Mouse (Mus musculus) heart, postnatal 14 days (tissue): ENCODE measurements at regions not wholly inside any gene's neighbourhood (a gene's known extent, or its start where the extent isn't known, plus 50 kb on each side); places are given as distances from the start of the nearest gene placed in this dataset.

Experiments used
- DNase-seq, 2 experiments: peaks; one replicate each; pipeline ENCODE4 v3.0.0; 2021 to 2022
- intact Hi-C: fragments of 180-260 bp; cut with DNase I; formaldehyde crosslinking; loops from one replicate; pipeline ENCODE4 v1.15.1; 2025
- microRNA-seq, 2 experiments: library from miRNA; unstranded; fragments of <30 nt; microRNA quantifications; one replicate each; pipeline ENCODE4 v1.2.0; 2021 to 2022

DNA sequence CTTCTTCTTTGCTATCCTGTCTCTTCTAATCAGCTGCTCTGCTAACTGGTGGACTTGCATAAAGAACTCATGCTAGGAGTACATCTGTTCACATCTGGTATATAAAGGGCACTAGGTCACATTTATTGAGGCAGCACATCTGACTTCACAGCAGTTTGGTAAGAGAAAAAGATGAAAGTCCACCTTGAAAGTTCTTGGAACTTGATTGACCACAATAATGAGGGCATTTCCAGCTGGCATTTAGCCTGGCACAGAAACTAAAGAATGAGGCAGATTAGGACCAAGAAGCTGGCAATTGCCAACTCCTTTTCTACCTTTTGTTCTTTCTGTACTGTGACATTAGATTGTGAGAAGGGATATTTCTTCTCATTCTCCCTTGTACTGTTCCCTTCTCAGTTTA, 799.3 kb downstream of the Tlr4 start:
- intact Hi-C loops, result no loop called here
- DNase-seq, result no peak

DNA sequence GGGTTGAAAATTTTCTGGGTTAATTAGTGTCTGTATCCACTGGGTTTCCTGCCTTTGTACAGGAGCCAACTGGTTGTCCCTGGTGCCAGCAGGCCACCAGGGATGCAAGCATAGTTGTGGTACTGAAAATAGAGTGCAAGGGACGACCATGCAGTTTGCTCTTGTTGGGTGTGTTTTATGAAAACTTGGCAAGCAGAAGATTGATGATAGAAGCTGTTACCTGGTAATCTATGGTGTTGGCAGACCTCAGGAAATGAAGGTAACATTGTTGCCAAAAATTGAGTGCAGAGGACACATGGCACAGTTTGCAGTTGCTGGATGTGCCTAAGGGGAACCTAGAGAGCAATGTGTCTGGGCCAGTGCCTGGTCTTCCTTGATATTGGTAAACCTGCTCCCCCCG, 818.7 kb downstream of the Tlr4 start:
- intact Hi-C loops, result no loop called here

DNA sequence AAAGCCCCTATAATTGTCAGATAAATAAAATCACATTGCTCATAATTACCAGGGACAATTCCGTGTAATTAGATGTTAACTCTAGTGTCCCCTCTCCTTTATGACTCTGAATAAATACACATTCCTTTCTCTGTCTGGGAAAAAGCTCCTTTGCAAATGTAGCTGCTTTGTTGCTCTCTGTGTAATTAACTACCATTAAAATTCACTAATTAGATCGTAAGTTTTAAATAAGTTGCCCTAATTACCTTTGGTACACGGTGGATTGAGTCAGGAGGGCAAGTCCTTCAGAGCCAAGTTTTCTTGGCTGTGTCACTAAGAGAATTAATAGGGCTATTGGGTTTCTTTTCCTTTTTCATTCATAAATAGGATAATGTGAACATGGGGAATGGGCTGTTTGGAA, 834.7 kb downstream of the Tlr4 start:
- no peak for DNase-seq
- intact Hi-C loops, result no loop called here

More for the DNA sequence above, 818.7 kb downstream of the Tlr4 start:
- no peak for DNase-seq

DNA sequence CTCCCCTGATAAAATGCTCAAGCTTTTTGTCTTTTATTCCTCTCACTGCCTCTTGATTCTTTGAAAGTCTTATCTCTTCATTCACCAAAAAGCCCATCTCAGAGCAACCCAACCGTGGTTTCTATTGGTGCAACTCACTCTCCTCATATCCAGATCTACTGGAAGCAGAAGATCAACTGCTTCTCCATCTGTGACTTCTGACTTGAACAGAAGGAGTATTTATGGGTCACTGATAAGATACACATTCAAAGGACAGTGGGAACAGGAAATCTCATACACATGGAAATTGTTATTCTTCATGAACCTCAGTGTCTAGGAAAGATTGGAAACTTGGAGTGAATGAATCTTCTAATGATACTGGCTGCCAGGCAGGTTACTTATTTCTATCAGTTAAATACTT, 846.6 kb downstream of the Tlr4 start:
- no peak for DNase-seq
- intact Hi-C loops, result no loop called here

GRCm38 (mm10) chr4:67677589-67677988, 850.2 kb downstream of the Tlr4 start:
- intact Hi-C loops, result no loop called here
- DNase-seq, result no peak

DNA sequence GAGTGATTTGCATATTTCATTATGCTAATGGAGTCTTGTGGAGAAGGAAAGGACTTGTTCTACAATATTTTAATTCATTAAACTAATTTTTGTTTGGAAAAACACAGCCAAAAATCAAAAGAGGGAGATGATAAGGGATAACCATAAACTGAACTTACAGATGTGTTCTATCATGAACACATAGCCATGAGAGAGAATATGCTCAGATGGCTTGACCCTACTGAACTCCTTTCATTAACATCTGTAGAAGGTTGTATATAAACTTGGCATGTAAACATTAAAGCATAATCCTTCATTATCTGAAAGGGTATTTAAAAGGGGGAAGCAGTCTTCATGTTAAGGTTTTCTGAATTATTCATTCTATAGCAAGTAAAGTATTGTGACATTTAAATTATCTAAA, 871.1 kb downstream of the Tlr4 start:
- intact Hi-C loops, result no loop called here
- no peak for DNase-seq

Small RNA genes in the stretch of these regions (microRNA-seq; reads per million reads assigned to microRNA genes)
- 0 reads per million in 2 experiments for gene Gm44497
